Mouse (Mus musculus) induced T-regulatory cell, adult 2 months (primary cell): ENCODE measurements around the gene Aanat.

Experiments
- DNase-seq: peaks from one replicate; pipeline ENCODE4 v3.0.0-alpha.2; 2012; ENCODE audit warnings: low read depth

Aanat gene

DNA sequence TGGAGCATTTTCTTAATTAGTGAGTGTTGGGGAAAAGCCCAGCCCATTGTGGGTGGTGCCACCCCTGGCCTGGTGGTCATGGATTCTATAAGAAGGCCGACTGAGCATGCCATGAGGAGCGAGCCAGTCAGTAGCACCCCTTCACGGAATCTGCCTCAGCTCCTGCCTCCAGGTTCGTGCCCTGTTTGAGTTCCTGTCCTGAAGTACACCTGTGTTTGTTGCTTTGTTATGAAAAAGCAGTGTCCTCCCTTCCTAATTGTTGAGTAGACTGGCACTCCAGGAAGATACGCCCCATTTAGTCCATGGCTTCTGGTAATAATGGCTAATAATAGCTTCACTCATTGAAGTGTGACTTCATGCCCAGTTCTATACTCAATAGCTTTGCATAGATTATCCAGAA lies at the start of gene Aanat:
Gene Aanat, plus strand, starts transcription at position 123 of the 400 bp plus-strand sequence.
- no peak for DNase-seq

DNA sequence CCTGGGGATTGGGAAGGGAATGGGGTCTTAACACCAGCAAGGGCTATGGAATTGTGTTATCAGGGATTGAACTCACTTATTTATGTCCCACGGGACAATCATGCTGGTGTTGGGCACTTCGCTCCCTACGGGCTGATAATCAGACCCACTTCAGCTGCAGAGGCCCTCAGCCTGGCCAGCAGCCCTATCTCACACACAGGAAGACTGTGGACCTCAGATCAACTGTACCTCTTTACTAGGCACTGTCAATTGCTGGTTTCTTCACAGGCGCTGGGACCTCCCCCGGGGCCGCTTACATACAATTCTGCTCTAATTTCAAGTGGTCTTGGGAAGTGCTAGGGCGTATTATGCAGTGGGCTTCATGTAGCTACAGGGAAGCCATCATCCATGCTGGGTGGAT lies 49.5 kb upstream of the Aanat start:
- DNase-seq: no peak

DNA sequence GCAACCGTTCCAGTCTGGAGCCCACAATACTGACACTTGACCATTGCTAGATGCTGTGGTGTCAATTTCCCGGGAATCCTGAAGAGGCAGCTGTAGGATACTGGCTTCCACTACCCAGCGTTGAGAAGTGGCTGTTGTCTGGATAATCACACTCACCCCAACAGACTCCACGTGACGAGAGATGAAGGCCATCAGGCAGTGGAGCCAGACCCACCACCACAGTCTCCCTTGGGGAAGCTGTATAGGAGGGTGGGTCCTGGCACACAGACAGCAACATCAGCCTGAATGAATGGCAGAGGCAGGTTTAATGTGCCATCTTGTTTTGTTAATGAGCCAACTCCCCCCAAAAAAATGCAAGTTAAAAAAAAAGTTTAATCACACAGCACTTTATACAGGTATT lies 48.8 kb upstream of the Aanat start:
- no peak for DNase-seq

DNA sequence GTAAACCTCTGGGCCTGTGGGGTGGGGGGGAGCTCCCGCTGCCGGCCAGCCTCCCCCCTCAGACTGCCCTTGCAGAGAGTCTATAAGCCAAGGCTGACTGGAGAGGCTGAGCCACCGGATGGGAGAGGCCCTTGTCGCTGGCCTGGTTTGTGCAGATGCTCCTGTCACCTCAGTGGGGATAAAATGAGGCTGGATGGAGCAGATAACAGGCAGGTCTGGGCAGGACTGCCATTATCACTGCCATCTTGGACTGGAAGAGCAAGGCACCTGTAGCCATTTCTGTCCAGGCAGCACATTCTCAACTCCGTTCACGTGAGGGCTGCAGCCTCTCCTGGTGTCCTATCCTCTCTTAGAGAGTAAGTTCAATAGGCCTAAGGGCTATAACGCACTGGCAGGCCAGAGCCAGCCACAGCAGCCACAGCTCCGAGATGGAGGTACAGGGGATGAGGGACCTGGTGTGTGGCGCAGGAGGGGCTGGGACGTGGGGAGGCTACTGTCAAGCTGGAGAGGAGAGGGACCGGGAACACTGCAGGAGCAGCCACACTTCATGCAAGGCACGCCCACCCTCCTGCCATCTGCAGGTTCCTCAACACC lies 48.0 kb upstream of the Aanat start:
- DNase-seq: no peak

DNA sequence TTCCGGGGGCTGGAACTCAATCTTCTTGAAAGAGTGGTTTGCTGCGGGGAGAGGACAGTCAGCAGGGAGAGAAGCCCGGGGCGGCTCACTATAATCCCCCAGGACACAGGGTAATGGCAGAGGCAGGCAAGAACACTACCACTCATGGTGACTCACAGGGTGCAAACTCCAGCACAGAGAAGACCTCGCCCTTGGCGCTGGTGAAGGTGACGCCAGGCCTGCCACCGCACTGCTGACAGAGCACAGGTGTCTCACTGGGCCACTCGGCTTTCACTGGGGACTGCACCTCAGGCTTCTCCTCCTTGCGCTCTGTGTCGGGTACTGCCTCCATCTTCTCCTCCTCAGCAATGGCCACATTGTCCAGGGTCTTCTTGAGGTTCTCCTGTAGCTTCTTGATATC lies 45.0 kb upstream of the Aanat start:
- no peak for DNase-seq

DNA sequence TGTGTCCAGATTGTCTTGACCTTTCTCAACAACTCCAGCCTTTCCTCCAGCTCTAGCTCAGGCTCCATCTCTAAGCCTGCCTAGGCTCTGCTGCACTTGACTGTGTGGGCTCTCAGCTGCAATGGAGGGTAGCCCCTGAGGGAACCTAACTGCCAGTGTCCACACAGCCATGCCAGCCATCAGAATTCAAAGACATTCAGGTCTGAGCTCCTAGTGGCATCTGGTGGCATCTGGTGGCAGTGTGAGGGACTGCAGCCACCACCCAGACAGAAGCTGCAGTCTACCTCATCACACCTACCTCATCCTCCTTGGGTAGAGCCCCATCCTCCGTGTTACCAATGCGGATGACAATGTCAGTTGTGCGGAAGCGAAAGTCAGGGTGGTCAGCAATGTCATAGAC lies 43.1 kb upstream of the Aanat start:
- peak; percentile 55 for DNase-seq

DNA sequence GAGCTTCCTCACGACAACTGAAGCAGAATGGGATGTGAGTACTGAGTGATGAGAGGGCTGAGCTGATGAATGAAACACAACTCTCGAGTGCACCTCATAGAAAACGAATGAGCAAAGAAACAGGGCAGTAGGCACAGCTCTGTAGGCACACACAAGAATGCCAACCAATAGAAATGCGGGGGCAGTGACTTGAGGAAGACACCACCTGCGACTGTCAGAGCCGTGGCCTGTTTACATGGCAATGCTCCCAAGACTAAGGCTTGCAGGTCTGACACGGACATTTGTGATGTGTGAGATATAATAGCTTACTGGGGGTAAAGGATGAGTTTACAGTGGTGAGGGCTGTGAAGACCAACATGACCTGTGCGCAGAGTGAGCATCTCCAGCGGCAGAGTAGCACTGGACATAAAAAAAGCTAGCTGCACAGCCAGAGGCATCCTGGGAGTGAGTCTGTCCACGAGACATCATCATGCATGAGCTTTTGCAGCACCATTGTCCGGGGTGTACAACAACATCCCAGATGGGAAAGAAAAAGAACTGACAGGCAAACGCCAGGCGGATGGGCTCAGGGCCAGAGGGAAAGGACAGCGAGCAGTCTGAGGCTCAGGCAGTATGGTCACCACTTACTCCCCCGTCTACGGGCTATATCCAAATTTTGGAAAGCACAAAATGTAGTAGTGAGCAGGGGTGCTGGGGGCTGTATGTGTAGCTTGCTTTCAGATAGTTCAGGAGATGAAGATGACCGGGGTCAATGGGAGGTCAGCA lies 38.8 kb upstream of the Aanat start:
- no peak for DNase-seq

DNA sequence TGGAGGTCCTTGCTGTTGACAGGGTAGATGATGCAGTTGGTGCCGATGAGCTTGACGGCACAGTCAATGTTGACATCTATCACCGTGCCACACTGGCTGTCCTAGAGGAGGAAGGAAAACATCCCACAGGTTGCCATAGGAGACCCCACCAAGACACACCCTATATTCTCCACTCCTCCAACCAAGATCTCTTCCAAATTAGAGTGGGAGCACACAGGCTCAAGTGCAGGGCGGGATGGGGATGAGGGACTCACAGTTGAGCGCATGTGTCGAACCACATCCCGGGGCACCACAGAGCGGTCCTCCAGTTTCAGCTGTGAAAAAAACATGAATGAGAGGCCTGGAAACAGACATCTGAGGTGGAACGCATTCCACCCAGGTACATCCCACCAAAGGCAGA lies 37.5 kb upstream of the Aanat start:
- no peak for DNase-seq

DNA sequence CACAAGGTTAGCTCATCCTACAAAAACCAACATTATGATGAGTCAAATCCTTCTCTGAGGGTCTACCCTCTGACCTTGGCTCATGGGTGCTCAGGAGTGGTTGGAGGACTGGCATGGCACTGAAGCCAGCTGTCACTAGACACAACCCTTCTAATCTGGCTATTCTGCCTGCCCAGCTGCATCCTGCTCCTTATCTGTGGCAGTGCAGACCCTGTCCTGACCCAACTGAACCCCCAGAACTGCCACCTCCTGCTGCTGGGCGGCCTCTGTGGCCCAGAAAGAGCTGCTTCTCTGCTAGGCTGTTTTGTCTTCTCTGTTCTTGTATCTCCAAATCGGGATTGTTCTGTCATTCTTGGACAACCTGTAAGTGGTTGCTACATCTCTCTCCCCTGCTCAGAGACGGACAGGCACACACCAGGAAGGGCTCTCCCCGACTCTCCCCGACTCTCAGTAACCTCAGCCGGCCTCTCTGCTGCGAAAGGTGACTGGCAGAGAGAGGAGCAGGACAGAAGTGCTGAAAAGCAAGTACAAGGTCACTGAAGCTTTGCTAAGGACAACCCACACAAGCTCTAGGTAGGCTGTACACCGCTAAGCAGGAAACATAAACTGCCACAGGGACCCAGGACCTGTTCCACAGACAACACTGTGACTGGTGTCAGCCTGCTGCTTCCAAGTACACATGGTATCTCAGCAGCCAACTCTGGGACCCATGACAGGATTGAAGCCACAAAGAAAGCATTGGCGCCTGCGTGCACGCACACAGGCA lies 36.8 kb upstream of the Aanat start:
- no peak for DNase-seq

DNA sequence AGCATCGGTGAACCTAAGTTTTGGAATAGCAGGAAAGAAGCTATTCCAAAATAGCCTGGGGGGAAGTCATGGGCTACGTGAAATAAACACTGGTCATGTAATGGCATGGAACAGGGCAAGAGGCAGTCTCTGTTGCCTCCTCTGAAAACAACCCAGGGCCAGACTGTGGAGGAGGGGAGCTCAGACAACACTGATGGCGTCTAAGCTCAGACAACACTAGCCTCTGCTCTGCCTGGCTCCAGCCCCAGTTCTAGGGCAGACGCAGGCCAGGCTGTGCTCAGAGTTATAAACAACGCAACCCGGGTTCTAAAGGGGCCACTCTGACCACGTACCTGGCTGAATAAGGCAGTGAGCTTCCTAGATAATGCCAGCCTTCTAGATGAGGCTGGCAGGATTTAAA lies 35.5 kb upstream of the Aanat start:
- DNase-seq: no peak

DNA sequence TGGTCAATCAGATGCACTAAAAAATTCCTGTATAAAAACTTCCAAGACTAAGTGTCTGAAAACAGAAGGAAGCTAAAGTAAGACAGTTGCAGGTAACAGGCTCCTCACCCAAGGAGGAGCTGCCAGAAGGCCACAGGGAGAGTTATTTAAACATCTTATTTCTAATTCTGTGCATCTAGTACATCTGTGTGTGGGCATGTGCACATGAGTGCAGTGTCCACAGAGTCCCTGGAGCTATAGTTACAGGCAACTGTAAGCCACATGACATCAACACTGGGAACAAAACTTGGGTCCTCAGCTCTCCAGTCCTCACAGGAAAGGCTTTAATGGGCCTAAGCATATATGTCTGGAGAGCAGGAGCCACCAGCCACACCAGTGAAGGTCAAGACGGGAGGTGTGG lies 34.0 kb upstream of the Aanat start:
- DNase-seq: no peak

DNA sequence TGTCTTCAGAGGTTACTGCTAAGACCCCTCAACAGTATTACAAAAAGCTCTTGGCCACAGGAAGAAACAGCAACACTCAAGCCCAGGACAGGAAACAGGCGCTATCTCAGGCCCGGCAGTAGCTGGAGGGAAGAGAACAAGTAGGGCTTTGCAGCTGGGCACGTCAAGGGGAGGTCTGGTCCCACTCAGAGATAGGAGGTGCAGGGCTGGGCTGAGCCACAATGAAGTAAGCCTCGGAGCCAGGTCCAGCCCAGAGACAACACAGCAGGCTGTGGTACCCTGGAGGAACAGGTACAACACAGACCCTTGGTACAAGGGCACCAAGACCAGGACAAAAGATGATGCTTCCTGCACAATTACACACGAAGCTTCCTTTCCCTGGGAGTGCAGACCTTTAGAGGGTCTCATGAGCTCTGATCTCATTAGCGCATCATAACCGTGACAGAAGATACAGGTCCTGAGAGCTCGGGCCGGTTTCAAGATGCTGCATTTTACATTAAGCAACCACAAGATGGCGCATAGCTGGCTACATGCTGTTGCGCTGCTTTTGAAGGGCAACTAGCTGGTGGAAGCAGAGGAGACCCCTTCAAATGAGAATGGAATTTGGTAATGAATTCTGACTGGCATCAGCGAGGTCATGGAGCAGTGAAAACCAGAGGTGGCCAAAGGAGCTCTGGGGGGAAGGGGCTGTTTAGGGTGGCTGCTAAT lies 31.9 kb upstream of the Aanat start:
- DNase-seq: peak; percentile 78

DNA sequence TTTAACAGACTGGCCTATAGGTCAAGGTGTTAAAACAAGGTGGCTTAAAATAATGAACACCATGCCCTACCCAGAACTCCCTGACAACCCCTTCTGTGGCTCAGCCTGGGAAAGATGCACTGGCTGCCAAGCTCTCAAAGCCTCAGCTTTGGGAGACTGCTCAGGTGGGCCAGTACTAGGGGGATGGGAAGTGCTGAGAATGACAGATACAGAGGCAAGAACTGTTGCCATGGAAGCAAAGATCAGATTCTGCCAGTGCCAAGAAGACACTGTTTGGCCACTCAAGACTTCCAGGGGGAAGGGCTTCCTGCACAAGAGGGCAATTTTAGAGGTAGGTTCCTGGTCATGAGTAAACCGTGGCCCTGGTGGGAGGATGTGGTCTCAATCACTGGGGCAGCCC lies 30.7 kb upstream of the Aanat start:
- no peak for DNase-seq

DNA sequence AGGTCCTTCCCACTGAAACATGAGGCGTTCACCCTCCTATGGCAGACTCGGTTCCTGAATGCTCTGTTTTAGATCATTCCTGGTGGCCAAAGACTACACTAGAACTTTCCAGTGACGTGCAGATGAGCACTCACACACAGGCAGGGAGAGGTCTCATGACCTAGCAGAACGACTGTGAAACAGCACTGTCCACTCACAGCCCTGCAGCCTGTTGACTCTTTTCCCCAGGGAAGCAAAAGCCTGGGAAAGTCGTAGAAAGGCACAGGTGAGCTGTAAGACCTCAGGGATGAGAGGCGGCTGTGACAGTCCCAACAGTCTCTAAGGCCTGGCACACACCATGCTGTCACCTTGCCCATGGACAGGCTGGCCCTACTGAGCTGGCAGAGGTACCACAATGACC lies 29.9 kb upstream of the Aanat start:
- DNase-seq: no peak

DNA sequence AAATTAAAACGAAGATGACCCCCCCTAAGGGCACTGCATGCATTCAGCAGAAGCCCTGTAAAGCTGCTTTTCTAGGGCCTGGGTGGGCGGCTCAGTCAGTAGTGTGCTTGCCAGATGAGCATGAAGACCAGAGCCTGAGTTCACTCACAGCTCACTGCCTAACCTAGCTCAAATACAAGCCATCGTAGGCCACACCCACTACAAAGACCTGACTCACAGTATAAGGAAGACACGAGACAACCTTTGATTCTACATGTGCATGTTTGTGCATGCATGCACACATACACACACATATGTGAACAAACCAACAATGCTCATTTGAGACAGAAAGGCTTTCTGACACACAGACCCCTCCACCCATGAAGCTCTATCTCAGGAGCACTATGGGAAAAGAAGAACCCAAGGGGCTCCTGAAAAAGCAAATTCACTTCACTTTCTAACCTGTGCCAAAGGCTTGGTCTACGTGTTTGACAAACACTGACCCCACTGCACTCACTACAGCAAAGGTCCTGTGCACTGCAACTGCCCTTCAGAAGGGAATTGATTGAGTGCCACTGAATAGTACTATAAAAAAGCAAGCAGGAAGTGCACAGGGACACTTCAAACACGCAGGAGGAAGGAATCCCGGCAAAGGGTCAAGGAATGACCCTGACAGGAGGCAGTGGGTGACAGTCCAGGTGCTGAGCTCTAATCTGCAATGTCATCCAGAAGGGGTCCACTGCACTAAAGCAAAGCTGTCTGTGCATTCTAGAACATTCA lies 20.8 kb upstream of the Aanat start:
- DNase-seq: no peak

DNA sequence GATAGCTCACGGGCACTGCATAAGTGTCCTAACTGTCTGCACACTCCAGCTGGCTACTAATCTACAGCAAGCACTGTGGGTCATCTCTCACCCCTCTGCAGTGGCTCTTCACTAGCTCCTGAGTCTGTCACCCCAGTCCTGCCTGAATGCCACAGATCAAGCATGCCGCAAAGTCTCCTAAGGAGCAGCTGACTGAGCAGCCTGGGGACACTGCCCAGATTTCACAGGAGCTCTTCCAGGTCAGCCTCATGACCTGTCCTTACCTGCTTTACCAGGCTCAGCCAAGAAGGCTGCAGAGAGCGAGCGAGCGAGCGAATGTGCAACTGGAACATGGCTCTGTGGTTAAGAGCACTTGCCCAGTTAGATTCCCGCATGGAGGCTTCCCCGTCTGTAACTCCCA lies 18.7 kb upstream of the Aanat start:
- DNase-seq: no peak

DNA sequence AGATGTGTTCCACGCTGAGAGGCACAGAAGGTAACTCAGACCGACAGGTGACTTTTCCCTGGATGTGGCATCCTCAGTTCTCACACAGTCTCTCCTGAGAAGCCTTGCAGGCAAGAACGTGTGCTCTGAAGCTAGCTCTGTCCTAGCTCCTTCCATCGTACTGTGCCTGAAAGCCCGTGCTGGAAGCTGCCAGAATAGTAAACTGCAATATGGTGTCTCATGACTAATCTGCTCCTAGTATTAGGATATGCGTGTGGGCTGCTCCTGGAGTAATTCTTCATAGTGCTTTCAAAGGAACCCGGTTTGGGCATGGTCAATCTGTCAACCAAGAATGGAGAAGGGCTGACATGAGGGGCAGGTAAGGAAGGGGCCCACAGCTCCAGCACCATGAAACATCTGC lies 15.4 kb upstream of the Aanat start:
- no peak for DNase-seq

DNA sequence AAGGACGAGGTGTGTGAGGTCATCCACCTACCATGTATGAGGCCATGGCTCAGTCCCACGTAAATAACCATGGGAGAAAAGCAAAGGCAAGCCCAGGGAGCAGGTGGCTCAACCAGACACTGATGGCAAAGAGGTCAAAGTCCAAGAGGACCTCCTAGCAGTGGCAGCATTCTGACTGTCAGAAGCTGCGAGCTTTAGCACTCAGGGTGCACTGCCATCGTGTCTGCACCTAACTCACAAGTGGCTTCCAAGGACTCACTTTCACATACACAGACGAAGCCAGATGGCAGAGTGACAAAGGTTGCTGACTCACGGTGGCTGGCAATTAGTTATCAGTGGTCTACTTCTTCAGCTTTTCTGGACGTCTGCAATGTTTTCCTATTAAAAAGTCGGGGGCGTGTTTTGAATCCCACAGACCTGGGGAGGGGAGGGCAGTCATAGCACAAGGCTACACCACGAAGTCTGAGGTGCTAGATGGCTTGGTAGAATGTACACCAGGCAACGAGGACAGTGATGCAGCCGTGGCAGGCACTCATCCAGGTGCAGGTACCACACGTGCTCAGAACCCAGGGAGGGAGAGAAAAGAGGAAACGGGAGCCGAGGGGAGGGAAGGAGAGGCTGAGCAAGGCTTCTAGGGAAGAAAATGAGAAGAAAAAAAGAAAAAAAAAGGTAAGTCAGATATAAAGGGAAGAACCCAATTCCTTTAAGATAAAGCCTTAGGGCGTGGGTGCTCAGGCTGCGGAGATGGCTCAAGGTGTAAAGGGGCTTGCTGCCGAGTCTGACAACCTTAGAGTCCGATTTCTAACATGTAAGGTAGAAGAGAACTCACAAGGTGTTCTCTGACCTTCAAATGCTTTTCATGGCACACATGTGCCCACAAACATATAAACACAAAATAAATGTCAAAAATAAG lies 14.2 kb upstream of the Aanat start:
- DNase-seq: no peak

DNA sequence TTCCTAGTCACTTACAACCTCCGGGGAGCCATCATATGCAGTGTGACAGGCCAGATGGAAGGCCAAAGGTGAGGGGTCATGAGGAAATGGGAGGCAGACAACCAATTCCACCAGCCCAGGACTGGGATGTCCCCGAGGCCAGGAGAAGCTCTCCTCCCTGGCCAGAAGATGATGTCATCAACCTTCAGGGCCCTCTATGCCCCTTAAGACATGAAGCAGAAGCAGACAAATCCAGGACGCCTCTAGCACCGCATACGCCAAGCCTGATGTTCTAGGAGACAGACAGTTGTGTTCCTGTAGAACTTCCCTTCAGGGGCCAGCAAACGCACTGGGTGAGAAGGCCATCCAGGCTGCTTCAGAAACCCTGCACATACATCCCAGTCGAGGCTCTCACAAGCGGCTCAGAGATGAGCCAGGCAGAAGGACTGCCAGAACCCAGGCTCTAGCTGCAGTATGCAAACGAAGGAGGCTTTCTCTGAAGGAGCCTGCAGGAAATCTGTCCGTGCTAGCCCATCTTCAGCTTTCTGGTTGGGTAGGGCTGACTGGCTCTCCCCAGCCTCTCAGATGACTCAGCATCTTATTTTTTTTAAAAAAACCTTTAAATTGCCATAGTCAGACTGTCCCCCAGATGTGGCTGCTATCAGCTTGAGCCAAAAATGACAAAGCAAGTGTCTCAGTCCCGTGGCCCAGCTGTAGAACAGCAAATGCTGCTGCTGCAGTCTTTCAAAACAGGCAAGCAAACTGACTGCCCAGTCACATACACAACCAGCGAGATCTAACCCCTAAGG lies 13.3 kb upstream of the Aanat start:
- DNase-seq: no peak

DNA sequence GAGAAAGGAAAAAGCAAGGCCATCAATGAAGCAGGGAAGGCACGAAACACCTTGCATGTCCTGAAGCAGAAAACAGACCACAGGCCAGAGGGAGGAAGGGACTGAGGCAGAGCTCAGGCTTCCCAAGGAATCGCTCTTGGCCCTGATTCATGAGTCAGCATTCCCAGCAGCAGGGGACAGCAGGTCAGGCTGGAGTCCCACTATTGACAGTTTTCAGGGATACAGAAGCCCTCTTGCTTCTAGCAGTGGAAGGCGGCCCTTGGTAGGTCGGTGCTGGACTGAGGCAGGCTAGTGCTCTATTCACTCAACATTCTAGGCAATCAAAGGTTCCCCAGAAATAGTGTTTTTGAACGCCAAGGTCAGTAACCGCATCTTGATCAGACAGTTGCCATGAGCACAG lies 11.7 kb upstream of the Aanat start:
- no peak for DNase-seq
